In the genomic region with DNA sequence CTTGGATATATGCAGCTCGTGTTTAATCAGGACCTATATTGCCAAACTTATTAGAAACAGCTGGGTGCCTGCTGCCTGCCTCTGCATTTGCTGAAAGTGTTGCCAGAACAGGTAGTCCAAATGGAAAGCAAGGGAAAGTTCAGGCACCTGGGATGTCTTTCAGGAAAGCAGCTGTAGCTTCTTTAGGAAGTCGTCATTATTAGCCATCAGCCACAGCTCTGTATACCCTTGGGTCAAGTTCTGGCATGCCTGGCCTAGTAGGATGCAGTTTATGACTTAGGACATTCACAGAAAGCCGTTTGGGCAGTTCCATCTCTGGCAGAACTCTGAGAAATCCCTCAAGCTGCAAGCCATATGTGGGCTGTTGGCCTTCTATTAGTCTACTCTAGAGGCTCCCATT, we compare ENCODE assay signal across 27 mouse cellular contexts.
DNase-seq lines count a peak whose midpoint lies in the region; ATAC-seq and TF ChIP-seq lines count a peak whose summit lies in the region.
"Had no signal": no experiment of that assay in that cellular context is flagged by ENCODE, and none has a peak within 500 bp of the region (broad histone marks: within the 10 kb centered on the region; RNA-seq: fewer than 3 reads in every experiment).

No protein-coding gene starts in this region.

- H3K9me3 ChIP-seq in limb, embryonic 11.5 days (ENCODE audit: control insufficient read depth, low read length) = no peaks in the 10 kb centered on the region
- no peaks in the 10 kb centered on the region for H3K9me3 ChIP-seq in limb, embryonic 14.5 days (ENCODE audit: control insufficient read depth, low read length)
- H3K9me3 ChIP-seq: embryonic facial prominence, embryonic 12.5 days; embryonic facial prominence, embryonic 15.5 days; heart, embryonic 15.5 days; hindbrain, embryonic 10.5 days; hindbrain, embryonic 13.5 days had no signal

- no peaks in the 10 kb centered on the region for H3K27me3 ChIP-seq in limb, embryonic 11.5 days (ENCODE audit: control insufficient read depth, insufficient read depth, low read length)
- no peaks in the 10 kb centered on the region for H3K27me3 ChIP-seq in limb, embryonic 14.5 days (ENCODE audit: control insufficient read depth, insufficient read depth, low read length)
- H3K27me3 ChIP-seq: embryonic facial prominence, embryonic 12.5 days; embryonic facial prominence, embryonic 15.5 days; heart, embryonic 12.5 days; heart, embryonic 15.5 days; hindbrain, embryonic 13.5 days had no signal

- peak; percentile 9 for DNase-seq in gastrocnemius, postnatal 14 days
- no peak for DNase-seq in gastrocnemius, postnatal 10 days
- DNase-seq in forelimb bud, embryonic 11.5 days (ENCODE audit: low read depth, low spot score) = peak; percentile 65
- DNase-seq in limb, embryonic 11.5 days (ENCODE audit: low spot score) = peak; percentile 50
- peak; percentile 6 for DNase-seq in limb, embryonic 14.5 days (ENCODE audit: low spot score)
- DNase-seq in lung, postnatal 25 days (ENCODE audit: low spot score) = no peak
- no peak for DNase-seq in kidney, postnatal 14 days
- DNase-seq: adrenal gland, adult 2 months; adrenal gland, postnatal 14 days; cerebellum, adult 11 months; cerebellum, adult 2 months; cerebellum, adult 9-11 months; cerebellum, postnatal 25 days; forebrain, postnatal 0 days; heart, adult 18-20 months; heart, postnatal 10 days; heart, postnatal 36 days had no signal

- TF ChIP-seq POLR2A in limb, embryonic 14.5 days (IDR thresholded peaks at IDR 0.05; ENCODE audit: borderline replicate concordance, extremely low read depth, insufficient read depth, insufficient read length) = no peak

- H3K4me3 ChIP-seq in limb, embryonic 11.5 days (ENCODE audit: low read depth, low read length) = no peak overlapping the region
- H3K4me3 ChIP-seq in limb, embryonic 14.5 days (replicated peaks; ENCODE audit: low read length) = no peak overlapping the region
- H3K4me3 ChIP-seq: embryonic facial prominence, embryonic 12.5 days; embryonic facial prominence, embryonic 15.5 days; heart, embryonic 12.5 days; heart, embryonic 15.5 days; hindbrain, embryonic 10.5 days; hindbrain, embryonic 13.5 days had no signal

- no peak overlapping the region for H3K9ac ChIP-seq in limb, embryonic 11.5 days (ENCODE audit: low read length)
- H3K9ac ChIP-seq in limb, embryonic 14.5 days (ENCODE audit: low read depth, low read length, severe bottlenecking) = no peak overlapping the region
- H3K9ac ChIP-seq: embryonic facial prominence, embryonic 12.5 days; embryonic facial prominence, embryonic 15.5 days; forebrain, postnatal 0 days; heart, embryonic 12.5 days; heart, embryonic 15.5 days; hindbrain, embryonic 13.5 days had no signal

- H3K4me1 ChIP-seq in limb, embryonic 11.5 days (ENCODE audit: control insufficient read depth, insufficient read depth, low read length) = no peaks in the 10 kb centered on the region
- peaks cover 8% of the 10 kb centered on the region; the same call in 1 of the 2 replicates for H3K4me1 ChIP-seq in limb, embryonic 14.5 days (ENCODE audit: control insufficient read depth, insufficient read depth, low read length)
- H3K4me1 ChIP-seq: embryonic facial prominence, embryonic 12.5 days; embryonic facial prominence, embryonic 15.5 days; heart, embryonic 12.5 days; heart, embryonic 15.5 days; hindbrain, embryonic 10.5 days; hindbrain, embryonic 13.5 days had no signal

- intact Hi-C loops in gastrocnemius, postnatal 14 days (cut with DNase I; ENCODE audit: low total_unique reads) = no loop called here

- no peak for ATAC-seq in limb, embryonic 11.5 days (ENCODE audit: insufficient number of reproducible peaks, low FRiP score, low TSS enrichment, low read depth)
- 0 out of 2 replicates have a peak, but pooled peaks have one; percentile 30 for ATAC-seq in limb, embryonic 14.5 days (ENCODE audit: low FRiP score, low read depth)
- ATAC-seq in granulocyte monocyte progenitor cell, adult 5-6 weeks (replicated peaks; ENCODE audit: poor library complexity, severe bottlenecking) = no peak
- ATAC-seq: CD4-positive, CD25-positive, alpha-beta regulatory T cell, adult 4 months; forebrain, embryonic 14.5 days; forebrain, postnatal 0 days; hindbrain, embryonic 16.5 days had no signal

- WGBS in limb, embryonic 11.5 days = 10% methylated on average over 3 of the region's 3 CpGs
- WGBS in limb, embryonic 14.5 days = 15% methylated on average over 3 of the region's 3 CpGs

- H3K27ac ChIP-seq in limb, embryonic 11.5 days (replicated peaks; ENCODE audit: low read depth, low read length) = no peak overlapping the region
- no peak overlapping the region for H3K27ac ChIP-seq in limb, embryonic 14.5 days (replicated peaks; ENCODE audit: low read depth, low read length)
- H3K27ac ChIP-seq: embryonic facial prominence, embryonic 12.5 days; embryonic facial prominence, embryonic 15.5 days; heart, embryonic 15.5 days; hindbrain, embryonic 10.5 days; hindbrain, embryonic 13.5 days had no signal

- H3K4me2 ChIP-seq in limb, embryonic 11.5 days (ENCODE audit: low read depth, severe bottlenecking) = no peak overlapping the region
- no peak overlapping the region for H3K4me2 ChIP-seq in limb, embryonic 14.5 days (replicated peaks; ENCODE audit: low read depth, low read length, severe bottlenecking)
- H3K4me2 ChIP-seq: embryonic facial prominence, embryonic 12.5 days; embryonic facial prominence, embryonic 15.5 days; heart, embryonic 12.5 days; heart, embryonic 15.5 days; hindbrain, embryonic 13.5 days had no signal

- H3K36me3 ChIP-seq in limb, embryonic 11.5 days (ENCODE audit: control insufficient read depth, insufficient read depth, low read length) = no peaks in the 10 kb centered on the region
- H3K36me3 ChIP-seq in limb, embryonic 14.5 days (ENCODE audit: control insufficient read depth, insufficient read depth, low read length) = no peaks in the 10 kb centered on the region
- H3K36me3 ChIP-seq: embryonic facial prominence, embryonic 12.5 days; embryonic facial prominence, embryonic 15.5 days; heart, embryonic 12.5 days; heart, embryonic 15.5 days; hindbrain, embryonic 10.5 days; hindbrain, embryonic 13.5 days had no signal

Comparison
In these comparisons a context has a peak if more than half of its experiments do, and no peak if none do; other contexts are left out.
1. DNase-seq: peak in gastrocnemius, postnatal 14 days (single experiment), forelimb bud, embryonic 11.5 days (single experiment), limb, embryonic 11.5 days (single experiment) and limb, embryonic 14.5 days (single experiment); none in gastrocnemius, postnatal 10 days (single experiment), lung, postnatal 25 days (single experiment) and kidney, postnatal 14 days (single experiment).